Mouse (Mus musculus) heart, embryonic 14.5 days (tissue): ENCODE data around the gene Uevld. TPM values are rescaled to one million over a fixed set of nuclear protein-coding genes. Genes with fewer than 3 reads are reported as not detected.

Experiments used
- ATAC-seq: fragments of 200-750 bp; cut with Nextera tagmentation; 2 replicates; pipeline ENCODE4 v1.8.0; 2017; ENCODE audit warnings: low read depth, moderate TSS enrichment; ENCODE audit not compliant: insufficient number of reproducible peaks, insufficient read depth, low FRiP score
- H3K27ac ChIP-seq, 2 experiments: fragments of 200-500 bp in 1 of 2; fragments of 300-500 bp in 1 of 2; sonication (generic) in 1 of 2; replicated peaks in 1 of 2; 2 replicates each; pipeline ENCODE4 v1.5.1; 2012 to 2014; ENCODE audit warnings: low read depth in 2 of 2, low read length in 2 of 2, control low read depth in 1 of 2, mild to moderate bottlenecking in 1 of 2, mixed read lengths in 1 of 2; ENCODE audit not compliant: control insufficient read depth in 1 of 2, insufficient read depth in 1 of 2
- H3K27me3 ChIP-seq: fragments of 300-500 bp; sonication (generic); 2 replicates; pipeline ENCODE4 v1.6.1; 2014; ENCODE audit warnings: mild to moderate bottlenecking, low read length, control low read depth; ENCODE audit not compliant: control insufficient read depth, insufficient read depth
- H3K36me3 ChIP-seq: fragments of 300-500 bp; sonication (generic); 2 replicates; pipeline ENCODE4 v1.6.1; 2014; ENCODE audit warnings: mild to moderate bottlenecking, control low read depth, low read length, mixed read lengths; ENCODE audit not compliant: control insufficient read depth, insufficient read depth
- H3K4me1 ChIP-seq, 2 experiments: fragments of 200-500 bp in 1 of 2; fragments of 300-500 bp in 1 of 2; sonication (generic) in 1 of 2; 2 replicates each; pipeline ENCODE4 v1.6.1; 2012 to 2014; ENCODE audit warnings: low read length in 2 of 2, control low read depth in 1 of 2, mixed read lengths in 1 of 2; ENCODE audit not compliant: control insufficient read depth in 2 of 2, insufficient read depth in 2 of 2
- H3K4me2 ChIP-seq: fragments of 300-500 bp; sonication (generic); 2 replicates; pipeline ENCODE4 v1.6.1; 2014; ENCODE audit warnings: mild to moderate bottlenecking, low read length
- H3K4me3 ChIP-seq, 2 experiments: fragments of 200-500 bp in 1 of 2; fragments of 300-500 bp in 1 of 2; sonication (generic) in 1 of 2; 2 replicates each; pipeline ENCODE4 v1.5.1; 2012 to 2014; ENCODE audit warnings: low read length in 2 of 2, mild to moderate bottlenecking in 2 of 2, control low read depth in 1 of 2, low read depth in 1 of 2, moderate library complexity in 1 of 2; ENCODE audit not compliant: control insufficient read depth in 1 of 2, insufficient read depth in 1 of 2
- H3K9ac ChIP-seq: fragments of 300-500 bp; sonication (generic); 2 replicates; pipeline ENCODE4 v1.6.1; 2014; ENCODE audit warnings: mild to moderate bottlenecking, low read length
- H3K9me3 ChIP-seq: fragments of 300-500 bp; sonication (generic); 2 replicates; pipeline ENCODE4 v1.6.1; 2016; ENCODE audit warnings: low read length, control low read depth; ENCODE audit not compliant: control insufficient read depth
- WGBS: fragments of 180-500 bp; shearing (Covaris S2); extraction: QIAGEN DNeasy Blood & Tissue Kit; methylation state at CpG from one replicate; pipeline ENCODE4 v1.1.7; 2014; 5-methylcytosine and 5-hydroxymethylcytosine counted together
- polyA plus RNA-seq: library from polyadenylated mRNA; unstranded; fragments of >200 nt; fragmentation: Nextera tagmentation; extraction: Ambion mirVana; gene quantifications from 2 replicates; pipeline ENCODE4 v1.2.1, GENCODE M21; 2014

Uevld gene
- polyA plus RNA-seq, 1 experiment from 2014 or later = 9.8 TPM

- Histone ChIP-seq H3K4me2 (no peak overlapping the region), H3K36me3 (peaks cover 19% of the 10 kb centered on the region), H3K9me3 (no peaks in the 10 kb centered on the region), H3K27me3 (no peaks in the 10 kb centered on the region), H3K4me3 (no peak overlapping the region), H3K9ac (no peak overlapping the region), H3K27ac (peak overlapping the region in 1 of 2 experiments; percentile 62; a peak in 3 of 4 replicates), H3K4me1 (peaks cover 0 to 6% of the 10 kb centered on the region in 2 experiments; a peak in 1 of 4 replicates)
- WGBS = 35% methylated on average over 2 of the region's 2 CpGs
- no peak for ATAC-seq
Measured at GRCm38 (mm10) chr7:46987073-46987472, 28.7 kb upstream of the Uevld start.

- WGBS = 52% methylated on average over 5 of the region's 5 CpGs
- Histone ChIP-seq H3K36me3 (peaks cover 15% of the 10 kb centered on the region), H3K27ac (peak overlapping the region in 1 of 2 experiments; percentile 62; a peak in 3 of 4 replicates), H3K27me3 (no peaks in the 10 kb centered on the region), H3K4me1 (peaks cover 0 to 6% of the 10 kb centered on the region in 2 experiments; a peak in 1 of 4 replicates), H3K4me3 (no peak overlapping the region), H3K4me2 (no peak overlapping the region), H3K9me3 (no peaks in the 10 kb centered on the region), H3K9ac (no peak overlapping the region)
- no peak for ATAC-seq
Measured at GRCm38 (mm10) chr7:46986646-46987045, 28.3 kb upstream of the Uevld start.

GRCm38 (mm10) chr7:46985718-46986505 lies 27.6 kb upstream of the Uevld start:
- Histone ChIP-seq H3K9ac (no peak overlapping the region), H3K4me3 (no peak overlapping the region), H3K4me2 (no peak overlapping the region), H3K27ac (no peak overlapping the region; a peak in 1 of 4 replicates), H3K36me3 (peaks cover 10% of the 10 kb centered on the region; the same call in 1 of the 2 replicates), H3K9me3 (no peaks in the 10 kb centered on the region), H3K27me3 (no peaks in the 10 kb centered on the region), H3K4me1 (peaks cover 0 to 6% of the 10 kb centered on the region in 2 experiments; a peak in 1 of 4 replicates)
- WGBS = 59% methylated on average over 8 of the region's 8 CpGs
- ATAC-seq = no peak

- Histone ChIP-seq H3K27ac (no peak within 1 kb of the TSS), H3K4me3 (no peak within 1 kb of the TSS), H3K9me3 (no peaks in the 10 kb centered on the region), H3K27me3 (no peaks in the 10 kb centered on the region), H3K4me1 (peaks cover 0 to 6% of the 10 kb centered on the region in 2 experiments; a peak in 1 of 4 replicates), H3K9ac (no peak within 1 kb of the TSS), H3K36me3 (no peaks in the 10 kb centered on the region), H3K4me2 (no peak within 1 kb of the TSS)
- no peak for ATAC-seq
- 88% methylated on average over 3 of the region's 3 CpGs for WGBS
Measured at GRCm38 (mm10) chr7:46983280-46983679, 25.0 kb upstream of the Uevld start, which contains the start of gene Gm9999. Gene Gm9999, plus strand, starts transcription at chr7:46983580.

GRCm38 (mm10) chr7:46975456-46975855 lies 17.1 kb upstream of the Uevld start:
- no peak for ATAC-seq
- H3K27me3 ChIP-seq = no peaks in the 10 kb centered on the region
- H3K4me3 ChIP-seq = no peak overlapping the region
- H3K36me3 ChIP-seq = no peaks in the 10 kb centered on the region
- no peak overlapping the region for H3K9ac ChIP-seq
- 84% methylated on average over 11 of the region's 11 CpGs for WGBS
- H3K27ac ChIP-seq = no peak overlapping the region
- no peaks in the 10 kb centered on the region for H3K4me1 ChIP-seq
- no peak overlapping the region for H3K4me2 ChIP-seq
- no peaks in the 10 kb centered on the region for H3K9me3 ChIP-seq

- H3K4me1 ChIP-seq = no peaks in the 10 kb centered on the region
- H3K9ac ChIP-seq = no peak overlapping the region
- no peaks in the 10 kb centered on the region for H3K9me3 ChIP-seq
- no peak overlapping the region for H3K4me3 ChIP-seq
- H3K27ac ChIP-seq = no peak overlapping the region
- WGBS = 86% methylated on average over 4 of the region's 4 CpGs
- no peak overlapping the region for H3K4me2 ChIP-seq
- H3K27me3 ChIP-seq = no peaks in the 10 kb centered on the region
- ATAC-seq = no peak
- no peaks in the 10 kb centered on the region for H3K36me3 ChIP-seq
Measured at GRCm38 (mm10) chr7:46974648-46975047, 16.3 kb upstream of the Uevld start.

GRCm38 (mm10) chr7:46969898-46970297 lies 11.6 kb upstream of the Uevld start:
- Histone ChIP-seq H3K4me3 (no peak overlapping the region), H3K4me2 (no peak overlapping the region), H3K36me3 (no peaks in the 10 kb centered on the region), H3K9ac (no peak overlapping the region), H3K9me3 (no peaks in the 10 kb centered on the region), H3K4me1 (no peaks in the 10 kb centered on the region), H3K27me3 (no peaks in the 10 kb centered on the region), H3K27ac (no peak overlapping the region)
- no peak for ATAC-seq
- 89% methylated on average over 4 of the region's 4 CpGs for WGBS
